Mouse (Mus musculus) left cerebral cortex, postnatal 14 days (tissue): ENCODE measurements around the gene Lrrc4b. TPM values are rescaled to one million over a fixed set of nuclear protein-coding genes. Genes with fewer than 3 reads are reported as not detected.

Experiments used
- DNase-seq, 2 experiments: peaks; one replicate each; pipeline ENCODE4 v3.0.0; 2021 to 2022; ENCODE audit warnings: low spot score in 2 of 2, mixed read lengths in 1 of 2
- intact Hi-C: fragments of 180-260 bp; cut with DNase I; formaldehyde crosslinking; loops from one replicate; pipeline ENCODE4 v1.15.1; 2025
- total RNA-seq, 2 experiments: library from RNA; stranded (reverse); gene quantifications; 2 replicates each; pipeline ENCODE4 v1.2.3; 2021

Gene Lrrc4b
- total RNA-seq, 2 experiments from 2014 or later = 269 to 330 TPM

DNA sequence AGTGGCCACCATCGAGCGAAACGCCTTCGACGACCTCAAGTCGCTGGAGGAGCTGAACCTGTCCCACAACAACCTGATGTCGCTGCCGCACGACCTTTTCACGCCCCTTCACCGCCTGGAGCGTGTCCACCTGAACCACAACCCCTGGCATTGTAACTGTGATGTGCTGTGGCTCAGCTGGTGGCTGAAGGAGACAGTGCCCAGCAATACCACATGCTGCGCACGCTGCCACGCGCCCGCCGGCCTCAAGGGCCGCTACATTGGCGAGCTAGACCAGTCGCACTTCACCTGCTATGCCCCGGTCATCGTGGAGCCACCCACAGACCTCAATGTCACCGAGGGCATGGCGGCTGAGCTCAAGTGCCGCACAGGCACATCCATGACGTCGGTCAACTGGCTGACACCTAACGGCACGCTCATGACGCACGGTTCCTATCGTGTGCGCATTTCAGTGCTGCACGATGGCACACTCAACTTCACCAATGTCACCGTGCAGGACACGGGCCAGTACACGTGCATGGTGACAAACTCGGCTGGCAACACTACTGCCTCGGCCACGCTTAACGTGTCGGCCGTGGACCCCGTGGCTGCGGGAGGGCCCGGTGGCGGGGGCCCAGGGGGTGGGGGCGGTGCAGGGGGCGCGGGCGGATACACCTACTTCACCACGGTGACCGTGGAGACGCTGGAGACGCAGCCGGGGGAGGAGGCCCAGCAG lies 32.8 kb downstream of the Lrrc4b start:
- intact Hi-C loops = loop anchor here (2.0 kb wide), 1 partner anchor 17 kb away; no protein-coding TSS in a partner anchor
- no peak for DNase-seq

GRCm38 (mm10) chr7:44462218-44463055 lies 33.6 kb downstream of the Lrrc4b start:
- DNase-seq = peak in 1 of 2 experiments; percentile 41
- intact Hi-C loops = loop anchor here (2.0 kb wide), 1 partner anchor 18 kb away; no protein-coding TSS in a partner anchor

DNA sequence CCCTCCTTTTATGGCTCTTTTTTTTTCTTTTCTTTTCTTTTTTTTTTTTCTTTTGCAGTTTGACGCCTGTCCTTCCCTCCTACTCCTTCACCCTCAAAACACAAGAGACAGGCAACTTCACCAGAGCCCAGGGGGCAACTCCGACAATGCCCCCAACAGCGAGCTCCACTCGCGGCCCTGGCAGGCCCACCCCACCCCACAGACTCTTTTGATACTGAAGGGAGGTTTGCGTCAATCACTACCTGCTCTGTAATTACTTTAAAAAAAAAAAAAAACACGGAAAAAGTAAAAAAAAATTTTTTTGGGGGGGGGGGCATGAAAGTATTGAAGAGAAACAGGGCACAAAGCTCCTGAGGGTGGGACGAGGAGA lies 34.2 kb downstream of the Lrrc4b start:
- no peak for DNase-seq
- intact Hi-C loops = loop anchor here (2.0 kb wide), 1 partner anchor 18 kb away; no protein-coding TSS in a partner anchor

DNA sequence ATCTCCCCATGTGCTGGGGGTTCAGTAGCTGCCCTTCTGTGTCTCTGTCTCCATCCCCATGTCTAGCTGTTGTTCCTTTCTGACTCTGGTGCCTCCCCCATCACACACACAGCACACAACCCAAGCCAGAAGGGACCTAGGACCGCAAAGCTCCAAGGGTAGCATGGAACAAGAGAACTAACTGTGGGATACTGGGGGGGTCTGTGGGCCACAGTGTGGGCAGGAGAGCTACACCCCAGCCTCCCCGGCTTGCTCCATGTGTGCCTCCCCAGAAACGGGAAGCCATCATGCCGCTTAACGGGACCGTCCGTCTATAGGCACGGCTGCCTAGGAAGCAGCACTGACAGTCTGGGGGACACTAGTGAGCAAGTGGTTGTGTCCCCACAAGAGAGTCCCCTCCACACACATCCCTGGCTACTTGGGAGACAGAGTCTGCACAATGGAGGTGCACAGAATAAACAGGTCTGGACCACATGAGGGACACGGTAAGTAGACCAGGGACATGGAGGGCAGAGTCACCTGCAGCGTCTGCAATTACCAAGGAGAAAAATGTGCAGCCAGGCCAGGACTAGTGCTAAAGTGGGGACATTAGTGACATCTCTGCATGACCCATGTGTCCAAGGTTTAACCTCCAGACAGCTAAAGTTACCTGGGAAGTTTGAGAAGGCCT lies 34.9 kb downstream of the Lrrc4b start:
- intact Hi-C loops = loop anchor here (2.0 kb wide), 1 partner anchor 19 kb away; no protein-coding TSS in a partner anchor
- no peak for DNase-seq

DNA sequence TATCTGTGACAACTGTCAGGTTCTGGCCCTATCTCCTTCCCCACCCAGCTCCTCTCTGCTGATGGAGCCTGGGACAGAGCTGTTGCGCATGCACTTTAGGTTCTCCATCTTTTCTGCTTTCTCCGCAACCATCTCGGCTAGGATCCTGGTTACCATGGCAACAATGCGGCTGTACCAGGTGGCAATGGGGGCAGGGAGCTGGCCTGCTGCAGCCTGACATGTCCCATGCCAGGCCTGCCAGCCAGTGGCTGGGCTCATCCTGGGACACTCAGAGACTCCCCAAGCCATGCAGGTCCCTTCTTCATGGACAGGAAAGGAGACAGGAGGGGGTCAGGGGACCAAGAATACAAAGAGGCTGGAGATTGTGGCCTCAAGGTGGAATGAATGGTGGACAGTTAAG lies 35.7 kb downstream of the Lrrc4b start:
- intact Hi-C loops = no loop called here
- peak; percentile 86 to 95 for DNase-seq

GRCm38 (mm10) chr7:44465111-44465510 lies 36.3 kb downstream of the Lrrc4b start, which contains the start of gene Aspdh:
Gene Aspdh, plus strand, starts transcription at chr7:44465391.
- intact Hi-C loops = no loop called here
- no peak for DNase-seq

GRCm38 (mm10) chr7:44466006-44466887 lies 37.4 kb downstream of the Lrrc4b start:
- intact Hi-C loops = no loop called here
- no peak for DNase-seq

DNA sequence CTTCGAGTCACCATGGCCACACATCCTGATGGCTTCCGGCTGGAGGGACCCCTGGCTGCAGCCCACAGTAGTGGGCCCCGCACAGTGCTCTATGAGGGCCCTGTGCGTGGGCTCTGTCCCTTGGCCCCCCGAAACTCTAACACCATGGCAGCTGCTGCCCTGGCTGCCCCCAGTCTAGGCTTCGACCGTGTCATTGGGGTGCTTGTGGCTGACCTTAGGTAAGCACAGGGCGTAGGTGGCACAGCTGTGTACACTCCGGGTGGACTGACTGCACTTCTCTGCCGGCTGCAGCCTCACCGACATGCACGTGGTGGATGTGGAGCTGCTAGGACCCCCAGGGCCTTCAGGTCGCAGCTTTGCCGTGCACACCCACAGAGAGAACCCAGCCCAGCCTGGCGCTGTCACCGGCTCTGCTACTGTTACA lies 38.1 kb downstream of the Lrrc4b start:
- intact Hi-C loops = no loop called here
- DNase-seq = no peak

- peak; percentile 96 to 98 for DNase-seq
- intact Hi-C loops = no loop called here
Observed at GRCm38 (mm10) chr7:44467811-44468411, 39.1 kb downstream of the Lrrc4b start, which contains the start of gene Josd2. Gene Josd2, plus strand, starts transcription at chr7:44467980.

DNA sequence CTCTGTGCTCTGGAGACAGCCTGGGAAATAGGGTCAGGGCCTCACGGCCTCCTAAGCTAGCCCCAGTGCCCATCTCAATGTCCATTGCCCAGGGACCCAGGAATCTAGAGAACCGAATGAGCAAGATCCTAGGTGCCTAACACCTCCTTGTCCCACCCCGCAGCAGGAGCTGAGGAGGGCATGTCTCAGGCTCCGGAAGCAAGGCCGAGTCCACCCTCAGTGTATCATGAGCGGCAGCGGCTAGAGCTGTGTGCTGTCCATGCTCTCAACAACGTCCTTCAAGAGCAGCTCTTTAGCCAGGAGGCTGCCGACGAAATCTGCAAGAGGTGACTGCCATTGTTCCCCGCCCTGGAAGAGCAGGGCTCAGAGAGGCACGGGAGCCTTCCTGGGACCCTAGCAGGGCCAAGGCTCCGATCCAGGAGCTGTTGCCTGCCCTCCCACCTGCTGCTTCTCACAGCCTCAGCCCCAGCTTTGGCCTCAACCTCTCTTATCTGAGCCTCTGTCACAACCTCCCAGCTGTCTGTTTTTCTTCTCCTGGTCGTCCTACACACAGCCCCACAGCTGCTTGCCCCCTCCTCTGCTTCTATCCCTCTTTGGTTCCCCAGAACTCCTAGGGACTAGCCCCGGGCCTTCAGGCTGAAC lies 39.9 kb downstream of the Lrrc4b start:
- intact Hi-C loops = no loop called here
- DNase-seq = no peak

- DNase-seq = no peak
- intact Hi-C loops = no loop called here
Observed at GRCm38 (mm10) chr7:44469677-44470675, 41.2 kb downstream of the Lrrc4b start.

GRCm38 (mm10) chr7:44470696-44471612 lies 42.1 kb downstream of the Lrrc4b start:
- intact Hi-C loops = no loop called here
- DNase-seq = no peak

DNA sequence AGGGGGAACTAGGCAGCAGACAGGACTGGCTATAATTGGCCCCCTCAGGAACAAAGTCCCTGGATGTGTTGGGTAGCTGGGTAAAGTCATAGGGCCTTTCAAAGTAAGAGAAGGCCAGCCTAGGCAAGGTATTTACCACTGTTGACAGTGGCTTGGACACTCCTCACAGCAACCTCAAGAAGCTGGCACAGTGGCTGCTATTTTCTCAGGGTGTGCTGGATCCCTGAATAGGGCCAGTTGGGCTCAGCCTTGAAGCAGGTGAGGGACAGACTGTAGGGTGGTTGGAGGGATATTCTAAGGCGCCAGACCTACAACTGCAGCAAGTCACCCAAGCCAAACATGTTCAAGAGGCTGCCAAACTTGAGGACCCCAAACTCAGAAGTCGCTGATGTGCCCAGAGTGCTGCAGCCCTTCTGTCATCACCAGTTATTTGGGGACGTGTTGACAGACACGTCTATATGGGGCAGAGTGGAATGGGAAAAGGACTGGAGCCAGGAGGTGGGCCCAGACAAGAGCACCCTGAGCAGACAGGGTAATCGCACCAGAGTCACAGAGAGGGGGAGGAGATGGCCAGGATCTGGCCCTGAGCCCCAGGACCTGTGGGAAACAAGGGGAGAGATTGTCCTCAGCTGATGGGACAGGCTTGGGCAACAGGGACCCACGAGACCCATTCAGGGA lies 43.2 kb downstream of the Lrrc4b start:
- no peak for DNase-seq
- intact Hi-C loops = no loop called here

- intact Hi-C loops = no loop called here
- no peak for DNase-seq
Observed at GRCm38 (mm10) chr7:44472558-44472885, 43.7 kb downstream of the Lrrc4b start.

GRCm38 (mm10) chr7:44472961-44473646 lies 44.3 kb downstream of the Lrrc4b start:
- DNase-seq = no peak
- intact Hi-C loops = no loop called here
